Mouse (Mus musculus): Measurements from ENCODE around the gene Mecom. TPM values are rescaled to one million over a fixed set of nuclear protein-coding genes. Genes with fewer than 3 reads are reported as not detected.

Gene Mecom
- polyA plus RNA-seq, 1 experiment from 2014 or later = 46.4 TPM

DNA sequence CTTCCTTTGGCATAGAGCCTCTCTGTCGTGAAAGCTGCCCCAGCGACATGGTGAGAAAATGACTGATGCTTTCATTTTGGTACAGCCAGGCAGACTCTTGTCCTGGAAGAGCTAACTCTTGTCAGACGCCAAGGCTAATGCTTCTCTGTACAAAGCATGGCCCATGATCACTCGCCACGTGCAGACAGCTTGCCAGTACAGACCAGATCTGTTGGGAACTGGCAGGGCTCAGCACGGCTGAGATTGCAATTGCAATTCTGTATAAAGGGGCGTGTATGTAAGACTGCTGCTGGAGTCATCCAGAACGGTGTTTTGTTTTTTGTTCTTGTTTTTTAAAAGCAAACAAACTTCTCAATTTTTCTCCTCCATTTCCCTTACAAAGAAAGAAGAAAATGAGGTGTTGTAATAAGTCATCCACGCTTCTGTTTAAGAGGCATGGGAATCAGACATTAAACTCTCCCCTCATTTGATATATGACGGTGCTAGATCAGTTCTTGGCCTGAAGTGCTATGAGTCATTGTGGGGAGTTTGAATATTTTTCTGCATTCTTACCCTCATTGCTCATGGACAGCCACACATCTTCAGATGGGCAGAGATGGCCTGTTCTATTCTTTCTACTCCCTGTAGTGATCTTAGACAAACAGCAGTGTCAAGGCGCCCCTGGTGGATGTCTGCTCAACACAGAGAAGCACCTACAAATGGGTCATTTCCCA is 644.1 kb downstream of the Mecom start:
- ATAC-seq (ENCODE audit: insufficient read depth, low FRiP score, low read depth) = no peak
- Histone ChIP-seq H3K27ac (no peak overlapping the region), H3K4me1 (no peaks in the 10 kb centered on the region), H3K4me2 (no peak overlapping the region), H3K4me3 (replicated peaks) (no peak overlapping the region), H3K36me3 (no peaks in the 10 kb centered on the region), H3K27me3 (replicated peaks) (no peaks in the 10 kb centered on the region), H3K9ac (no peak overlapping the region), H3K9me3 (no peaks in the 10 kb centered on the region)
- 65% methylated on average over 11 of the region's 11 CpGs for WGBS

Other genes starting within 250 kb of the Mecom start
- gene Actrt3, start 51.9 kb upstream of the Mecom start, polyA plus RNA-seq (2015; fragmentation: Nextera tagmentation; extraction: Ambion mirVana) = 0.46 and 0.70 TPM in 2 replicates
- gene Mynn, start 54.1 kb upstream of the Mecom start, polyA plus RNA-seq (2015; fragmentation: Nextera tagmentation; extraction: Ambion mirVana) = 23.8 and 25.8 TPM in 2 replicates
- 0.06 TPM in 1 of 2 replicates, not detected in the other for gene Lrriq4, start 96.5 kb upstream of the Mecom start, polyA plus RNA-seq (2015; fragmentation: Nextera tagmentation; extraction: Ambion mirVana)
- gene Lrrc34, start 99.9 kb upstream of the Mecom start, polyA plus RNA-seq (2015; fragmentation: Nextera tagmentation; extraction: Ambion mirVana) = 0.58 and 0.75 TPM in 2 replicates
- 1.5 and 3.6 TPM in 2 replicates for gene Lrrc31, start 151.8 kb upstream of the Mecom start, polyA plus RNA-seq (2015; fragmentation: Nextera tagmentation; extraction: Ambion mirVana)
- not detected in 2 replicates for gene Samd7, start 198.3 kb upstream of the Mecom start, polyA plus RNA-seq (2015; fragmentation: Nextera tagmentation; extraction: Ambion mirVana)
- gene Sec62, start 244.9 kb upstream of the Mecom start, polyA plus RNA-seq (2015; fragmentation: Nextera tagmentation; extraction: Ambion mirVana) = 78.6 and 86.7 TPM in 2 replicates

Measured in stomach, embryonic 15.5 days (tissue).